Mouse (Mus musculus) forebrain, embryonic 11.5 days (tissue): ENCODE measurements around the gene Mtif3. TPM values are rescaled to one million over a fixed set of nuclear protein-coding genes. Genes with fewer than 3 reads are reported as not detected.
"Not testable (repeated sequence)": the region's sequence is repeated elsewhere in the genome, so short reads cannot be mapped to it uniquely, and the experiment has no call there.

Experiments
- ATAC-seq: fragments of 200-750 bp; cut with Nextera tagmentation; replicated peaks from 2 replicates; pipeline ENCODE4 v1.8.0; 2017; ENCODE audit warnings: moderate TSS enrichment; ENCODE audit not compliant: low FRiP score
- DNase-seq: peaks from one replicate; pipeline ENCODE4 v3.0.0-alpha.2; 2017; ENCODE audit warnings: low spot score
- H3K27ac ChIP-seq: fragments of 300-500 bp; sonication (generic); 2 replicates; pipeline ENCODE4 v1.5.1; 2014; ENCODE audit warnings: low read depth, low read length
- H3K27me3 ChIP-seq: fragments of 300-500 bp; sonication (generic); 2 replicates; pipeline ENCODE4 v1.6.1; 2014; ENCODE audit warnings: mild to moderate bottlenecking, low read length, mixed read lengths; ENCODE audit not compliant: control insufficient read depth, insufficient read depth
- H3K36me3 ChIP-seq: fragments of 300-500 bp; sonication (generic); 2 replicates; pipeline ENCODE4 v1.6.1; 2014; ENCODE audit warnings: mild to moderate bottlenecking, low read length, moderate library complexity, mixed read lengths; ENCODE audit not compliant: control insufficient read depth, insufficient read depth
- H3K4me1 ChIP-seq: fragments of 300-500 bp; sonication (generic); replicated peaks from 2 replicates; pipeline ENCODE4 v1.6.1; 2014; ENCODE audit warnings: low read length, mixed read lengths; ENCODE audit not compliant: control insufficient read depth, insufficient read depth
- H3K4me2 ChIP-seq: fragments of 300-500 bp; sonication (generic); 2 replicates; pipeline ENCODE4 v1.6.1; 2014; ENCODE audit warnings: low read depth, mild to moderate bottlenecking, low read length, moderate library complexity, mixed read lengths; ENCODE audit not compliant: severe bottlenecking
- H3K4me3 ChIP-seq: fragments of 300-500 bp; sonication (generic); 2 replicates; pipeline ENCODE4 v1.5.1; 2014; ENCODE audit warnings: low read depth, low read length
- H3K9ac ChIP-seq: fragments of 300-500 bp; sonication (generic); 2 replicates; pipeline ENCODE4 v1.6.1; 2014; ENCODE audit warnings: low read length
- H3K9me3 ChIP-seq: fragments of 300-500 bp; sonication (generic); 2 replicates; pipeline ENCODE4 v1.6.1; 2016; ENCODE audit warnings: low read length, mixed read lengths; ENCODE audit not compliant: control insufficient read depth
- WGBS: fragments of 180-500 bp; shearing (Covaris S2); extraction: QIAGEN DNeasy Blood & Tissue Kit; methylation state at CpG from one replicate; pipeline ENCODE4 v1.1.7; 2014; 5-methylcytosine and 5-hydroxymethylcytosine counted together
- polyA plus RNA-seq: library from polyadenylated mRNA; unstranded; fragments of >200 nt; fragmentation: Nextera tagmentation; extraction: Ambion mirVana; gene quantifications from 2 replicates; pipeline ENCODE4 v1.2.1, GENCODE M21; 2014

The Mtif3 gene
- polyA plus RNA-seq, 1 experiment from 2014 or later = 21.6 TPM

DNA sequence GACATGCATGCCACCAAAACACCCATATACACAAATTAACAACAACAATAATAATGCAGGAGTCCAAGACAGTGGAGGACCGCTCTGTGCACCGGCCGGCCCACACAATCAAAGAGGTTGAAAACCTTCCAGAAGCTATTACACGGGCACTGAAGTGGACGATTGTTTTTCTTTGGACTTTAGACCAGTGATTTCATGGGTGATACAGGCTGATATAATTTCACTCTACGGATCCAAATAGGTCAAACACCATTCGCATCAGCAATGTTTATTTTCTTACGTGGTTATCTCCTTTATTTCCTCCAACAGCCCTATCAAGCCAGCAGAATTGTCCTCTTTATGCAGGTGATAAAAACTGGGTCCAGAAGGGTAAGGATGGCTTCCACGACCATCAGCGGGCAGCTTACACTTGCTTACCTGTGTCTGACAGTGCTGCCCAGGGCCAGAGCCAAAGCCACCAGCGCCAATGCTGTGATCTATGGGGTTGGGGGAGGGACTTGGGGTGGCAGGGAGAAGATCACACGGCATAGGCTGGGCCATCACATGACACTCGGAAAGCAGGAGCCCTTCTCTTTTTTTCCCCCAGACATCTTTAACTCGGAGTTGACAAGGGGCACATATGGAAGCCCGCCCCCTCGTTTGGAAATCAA is 31.6 kb downstream of the Mtif3 start:
- Histone ChIP-seq H3K4me3 (no peak overlapping the region), H3K9ac (no peak overlapping the region), H3K9me3 (no peaks in the 10 kb centered on the region), H3K4me1 (no peaks in the 10 kb centered on the region), H3K36me3 (no peaks in the 10 kb centered on the region), H3K27me3 (no peaks in the 10 kb centered on the region), H3K4me2 (no peak overlapping the region), H3K27ac (no peak overlapping the region)
- ATAC-seq = no peak
- no peak for DNase-seq
- 84% methylated on average over 16 of the region's 16 CpGs for WGBS

DNA sequence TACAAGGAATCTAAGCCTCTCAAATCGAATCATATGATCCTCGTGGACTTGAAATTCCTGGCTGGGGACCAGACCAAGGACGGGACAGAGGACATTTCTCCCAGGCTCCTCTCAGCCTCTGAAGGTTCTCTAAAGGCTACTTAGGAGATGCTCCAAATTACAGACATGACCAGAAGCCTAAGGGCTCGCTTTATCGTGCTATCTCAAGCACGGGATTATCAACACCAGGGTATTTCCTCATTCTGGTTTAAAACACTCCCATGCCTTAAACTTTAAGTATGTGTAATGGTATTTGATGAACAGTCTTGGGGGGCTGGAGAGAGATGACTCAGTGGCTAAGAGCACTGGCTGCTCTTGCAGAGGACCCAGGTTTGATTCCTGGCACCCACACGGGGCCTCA is 32.2 kb downstream of the Mtif3 start:
- H3K9me3 ChIP-seq = no peaks in the 10 kb centered on the region
- no peak overlapping the region for H3K4me2 ChIP-seq
- ATAC-seq (no peak), DNase-seq (no peak)
- H3K4me1 ChIP-seq = no peaks in the 10 kb centered on the region
- no peaks in the 10 kb centered on the region for H3K36me3 ChIP-seq
- no peaks in the 10 kb centered on the region for H3K27me3 ChIP-seq
- no peak overlapping the region for H3K9ac ChIP-seq
- no peak overlapping the region for H3K4me3 ChIP-seq
- 95% methylated on average over 7 of the region's 7 CpGs for WGBS
- H3K27ac ChIP-seq = no peak overlapping the region

DNA sequence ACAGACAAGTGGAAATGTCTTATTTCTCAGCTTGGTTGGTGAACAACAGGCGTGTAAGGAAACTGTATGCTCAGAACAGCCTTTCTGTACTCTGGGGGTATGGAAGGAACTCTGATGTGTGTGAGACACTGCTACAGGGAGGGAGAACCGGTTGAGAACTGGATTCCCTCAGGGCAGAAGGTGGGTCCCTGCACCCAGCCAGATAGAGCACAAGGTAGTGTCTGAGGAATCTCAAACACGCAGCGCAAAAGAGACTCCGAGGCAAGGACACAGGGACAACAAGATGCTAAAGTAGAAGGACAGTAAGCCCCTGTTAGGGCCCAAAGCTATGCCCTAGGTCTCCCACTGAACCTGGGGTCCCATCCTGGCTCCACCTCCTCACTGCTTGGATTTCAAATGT is 36.9 kb downstream of the Mtif3 start:
- H3K27ac ChIP-seq = no peak overlapping the region

DNA sequence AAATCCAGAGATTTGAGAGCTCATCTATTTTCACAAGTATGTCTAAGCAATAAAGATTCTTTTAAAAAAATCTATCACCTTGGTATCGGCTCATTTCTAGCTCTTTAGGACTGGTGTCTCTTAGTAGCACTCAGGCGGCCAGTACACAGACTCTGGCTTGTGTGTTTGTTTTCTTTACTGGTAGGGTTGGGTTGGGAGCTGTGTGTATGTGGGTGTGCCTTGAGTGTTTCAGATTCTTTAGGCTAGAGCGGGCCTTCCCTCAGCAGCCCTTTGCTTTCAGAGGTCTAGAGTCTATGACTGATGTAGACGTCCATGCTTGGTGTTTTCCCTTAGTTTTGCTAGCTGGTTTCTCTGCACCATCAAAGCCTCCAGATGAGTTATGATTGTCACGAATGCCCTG is 40.1 kb downstream of the Mtif3 start:
- no peak overlapping the region for H3K4me2 ChIP-seq
- H3K4me1 ChIP-seq = 0 out of 2 replicates have a peak, but pooled peaks cover 2% of the 10 kb centered on the region
- DNase-seq = no peak
- H3K27me3 ChIP-seq = no peaks in the 10 kb centered on the region
- no peaks in the 10 kb centered on the region; the same call in 1 of the 2 replicates for H3K9me3 ChIP-seq
- no peak for ATAC-seq
- no peaks in the 10 kb centered on the region for H3K36me3 ChIP-seq
- H3K4me3 ChIP-seq = no peak overlapping the region
- no peak overlapping the region for H3K9ac ChIP-seq
- 86% methylated on average over 5 of the region's 5 CpGs for WGBS
- no peak overlapping the region for H3K27ac ChIP-seq

More for the DNA sequence above, 36.9 kb downstream of the Mtif3 start:
- Histone ChIP-seq H3K9ac (no peak overlapping the region), H3K4me3 (no peak overlapping the region), H3K36me3 (no peaks in the 10 kb centered on the region), H3K27me3 (no peaks in the 10 kb centered on the region), H3K4me1 (no peaks in the 10 kb centered on the region), H3K4me2 (no peak overlapping the region), H3K9me3 (no peaks in the 10 kb centered on the region; the same call in 1 of the 2 replicates)
- 88% methylated on average over 5 of the region's 5 CpGs for WGBS
- DNase-seq = no peak
- ATAC-seq = no peak

GRCm38 (mm10) chr5:146921224-146921623 is 42.4 kb downstream of the Mtif3 start:
- WGBS = 61% methylated on average over 8 of the region's 8 CpGs
- 0 out of 2 replicates have a peak, but pooled peaks cover 2% of the 10 kb centered on the region for H3K4me1 ChIP-seq
- no peak for DNase-seq
- no peaks in the 10 kb centered on the region for H3K36me3 ChIP-seq
- H3K9ac ChIP-seq = no peak overlapping the region
- no peak overlapping the region for H3K4me2 ChIP-seq
- no peak for ATAC-seq
- no peaks in the 10 kb centered on the region for H3K27me3 ChIP-seq
- no peak overlapping the region for H3K4me3 ChIP-seq
- H3K9me3 ChIP-seq = no peaks in the 10 kb centered on the region; the same call in 1 of the 2 replicates
- H3K27ac ChIP-seq = no peak overlapping the region

DNA sequence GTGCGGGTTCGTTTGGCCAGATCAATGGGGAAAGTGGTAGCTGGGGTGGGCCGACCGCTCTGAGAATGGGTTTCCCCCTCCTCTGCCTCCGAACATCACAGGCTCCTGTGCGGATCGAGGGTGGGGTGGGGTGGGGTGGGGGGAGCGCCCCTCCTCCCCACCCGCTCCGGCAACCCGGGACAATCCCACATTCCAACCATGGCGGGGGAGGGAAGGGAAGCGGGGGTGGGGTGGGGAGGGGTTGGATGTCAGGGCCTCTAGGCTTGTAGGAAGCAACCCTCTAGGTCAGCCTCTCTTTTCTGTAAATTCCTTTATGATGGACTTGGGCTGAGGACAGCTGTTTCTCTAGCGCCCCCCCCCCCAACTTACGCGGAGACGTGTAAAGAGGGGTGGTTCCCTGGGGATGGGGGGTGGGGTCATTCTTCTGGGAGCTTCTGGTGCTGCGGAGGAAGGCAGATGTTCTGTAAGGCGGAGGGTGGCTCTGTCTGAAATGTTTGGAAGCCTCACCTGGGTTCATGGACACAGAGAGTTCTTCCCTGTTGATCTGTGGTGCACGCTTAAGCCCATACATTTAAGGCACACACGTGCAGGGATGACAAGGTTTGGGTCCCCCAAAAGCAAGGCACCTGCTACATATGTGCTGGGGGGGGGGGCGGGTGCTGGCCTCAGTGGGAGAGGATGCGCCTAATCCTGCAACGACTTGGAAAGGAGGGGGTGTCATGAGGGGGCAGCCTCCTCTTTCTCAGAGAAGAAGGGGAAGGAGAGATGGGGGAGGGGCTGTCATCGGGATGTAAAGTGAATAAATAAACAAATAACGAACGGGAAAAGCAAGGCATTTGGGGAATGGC is 43.1 kb downstream of the Mtif3 start:
- DNase-seq (no peak), ATAC-seq (peak; percentile 56; the same call in 1 of the 2 replicates)
- Histone ChIP-seq H3K4me1 (0 out of 2 replicates have a peak, but pooled peaks cover 2% of the 10 kb centered on the region), H3K9ac (peak overlapping the region; percentile 7), H3K27ac (no peak overlapping the region), H3K36me3 (no peaks in the 10 kb centered on the region), H3K9me3 (no peaks in the 10 kb centered on the region; the same call in 1 of the 2 replicates), H3K27me3 (no peaks in the 10 kb centered on the region), H3K4me3 (peak overlapping the region; percentile 15), H3K4me2 (peak overlapping the region; percentile 45; the same call in 1 of the 2 replicates)
- 7% methylated on average over 26 of the region's 27 CpGs for WGBS

DNA sequence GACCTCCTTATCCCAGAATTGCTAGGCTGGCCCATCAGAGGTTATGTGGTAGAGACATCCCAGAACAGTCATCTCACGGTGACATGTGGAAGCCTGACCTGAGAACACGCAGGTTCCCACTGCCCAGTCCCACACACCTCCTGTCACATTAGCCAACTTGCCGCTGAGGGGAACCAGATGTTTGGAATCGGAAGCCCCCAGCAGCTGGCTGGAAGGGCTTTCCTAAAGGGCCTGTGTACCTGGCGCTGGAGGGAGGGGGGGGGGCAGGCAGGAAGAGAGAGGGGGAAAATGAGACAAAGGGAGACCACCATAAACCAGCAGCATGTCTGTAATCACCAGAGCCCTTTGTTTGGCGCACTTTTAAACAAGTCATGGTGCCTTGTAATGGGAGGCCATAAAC is 43.7 kb downstream of the Mtif3 start:
- 34% methylated on average over 6 of the region's 6 CpGs for WGBS
- Histone ChIP-seq H3K9me3 (no peaks in the 10 kb centered on the region), H3K27ac (no peak overlapping the region), H3K36me3 (no peaks in the 10 kb centered on the region), H3K4me2 (peak overlapping the region; percentile 45; the same call in 1 of the 2 replicates), H3K27me3 (no peaks in the 10 kb centered on the region), H3K9ac (peak overlapping the region; percentile 7; the same call in 1 of the 2 replicates), H3K4me1 (0 out of 2 replicates have a peak, but pooled peaks cover 2% of the 10 kb centered on the region), H3K4me3 (no peak overlapping the region)
- DNase-seq (no peak), ATAC-seq (no peak; the same call in 1 of the 2 replicates)

DNA sequence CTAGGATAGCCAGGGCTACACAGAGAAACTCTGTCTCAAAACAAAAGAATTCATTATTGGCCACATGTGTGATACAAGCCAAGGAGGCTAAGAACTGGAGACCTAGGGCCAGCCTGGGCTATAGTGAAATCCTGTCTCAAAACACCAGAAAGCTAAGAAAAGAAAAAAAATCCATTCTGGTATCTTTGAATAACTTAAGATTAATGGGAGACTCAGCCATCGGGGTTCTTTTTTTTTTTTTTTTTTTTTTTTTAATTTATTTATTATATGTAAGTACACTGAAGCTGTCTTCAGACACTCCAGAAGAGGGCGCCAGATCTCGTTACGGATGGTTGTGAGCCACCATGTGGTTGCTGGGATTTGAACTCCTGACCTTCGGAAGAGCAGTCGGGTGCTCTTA is 46.2 kb downstream of the Mtif3 start:
- 75% methylated on average over 6 of the region's 6 CpGs for WGBS
- not testable (repeated sequence) for ATAC-seq, H3K27me3 ChIP-seq, DNase-seq, H3K36me3 ChIP-seq, H3K9me3 ChIP-seq, H3K4me2 ChIP-seq, H3K4me3 ChIP-seq, H3K27ac ChIP-seq, H3K4me1 ChIP-seq, H3K9ac ChIP-seq
